Mouse (Mus musculus) embryonic facial prominence, embryonic 14.5 days (tissue): ENCODE results near the gene Babam2. TPM values are rescaled to one million over a fixed set of nuclear protein-coding genes. Genes with fewer than 3 reads are reported as not detected.

Experiments
- ATAC-seq: fragments of 200-750 bp; cut with Nextera tagmentation; 2 replicates; pipeline ENCODE4 v1.8.0; 2017; ENCODE audit warnings: low read depth, moderate number of reproducible peaks, moderate TSS enrichment
- DNase-seq: peaks from one replicate; pipeline ENCODE4 v3.0.0-alpha.2; 2015; ENCODE audit warnings: low spot score
- H3K27ac ChIP-seq: fragments of 300-500 bp; sonication (generic); replicated peaks from 2 replicates; pipeline ENCODE4 v1.5.1; 2014; ENCODE audit warnings: low read depth, mild to moderate bottlenecking, low read length, moderate library complexity
- H3K27me3 ChIP-seq: fragments of 300-500 bp; sonication (generic); replicated peaks from 2 replicates; pipeline ENCODE4 v1.6.1; 2014; ENCODE audit warnings: low read length; ENCODE audit not compliant: control insufficient read depth, insufficient read depth
- H3K36me3 ChIP-seq: fragments of 300-500 bp; sonication (generic); 2 replicates; pipeline ENCODE4 v1.6.1; 2014; ENCODE audit warnings: low read length, mixed read lengths; ENCODE audit not compliant: control insufficient read depth, insufficient read depth
- H3K4me1 ChIP-seq: fragments of 300-500 bp; sonication (generic); 2 replicates; pipeline ENCODE4 v1.6.1; 2014; ENCODE audit warnings: antibody characterized with exemption, low read length; ENCODE audit not compliant: control insufficient read depth, insufficient read depth
- H3K4me2 ChIP-seq: fragments of 300-500 bp; sonication (generic); 2 replicates; pipeline ENCODE4 v1.6.1; 2014; ENCODE audit warnings: low read depth, mild to moderate bottlenecking, low read length, moderate library complexity, mixed read lengths
- H3K4me3 ChIP-seq: fragments of 300-500 bp; sonication (generic); 2 replicates; pipeline ENCODE4 v1.5.1; 2014; ENCODE audit warnings: low read depth, mild to moderate bottlenecking, low read length
- H3K9ac ChIP-seq: fragments of 300-500 bp; sonication (generic); 2 replicates; pipeline ENCODE4 v1.6.1; 2014; ENCODE audit warnings: low read depth, mild to moderate bottlenecking, low read length, moderate library complexity, mixed read lengths
- H3K9me3 ChIP-seq: fragments of 300-500 bp; sonication (generic); 2 replicates; pipeline ENCODE4 v1.6.1; 2016; ENCODE audit warnings: low read length; ENCODE audit not compliant: control insufficient read depth
- WGBS: fragments of 180-500 bp; shearing (Covaris S2); extraction: QIAGEN DNeasy Blood & Tissue Kit; methylation state at CpG from one replicate; pipeline ENCODE4 v1.1.7; 2014; 5-methylcytosine and 5-hydroxymethylcytosine counted together
- polyA plus RNA-seq: library from polyadenylated mRNA; unstranded; fragments of >200 nt; fragmentation: Nextera tagmentation; extraction: Ambion mirVana; gene quantifications from 2 replicates; pipeline ENCODE4 v1.2.1, GENCODE M21; 2014

Babam2 gene
- polyA plus RNA-seq, 1 experiment from 2014 or later: 37.6 TPM

GRCm38 (mm10) chr5:31904968-31905683 lies 207.6 kb downstream of the Babam2 start:
- Histone ChIP-seq H3K36me3 (no peaks in the 10 kb centered on the region), H3K4me2 (no peak overlapping the region), H3K27me3 (no peaks in the 10 kb centered on the region), H3K9me3 (no peaks in the 10 kb centered on the region), H3K9ac (no peak overlapping the region), H3K27ac (no peak overlapping the region), H3K4me3 (no peak overlapping the region), H3K4me1 (no peaks in the 10 kb centered on the region; the same call in 1 of the 2 replicates)
- 67% methylated on average over 6 of the region's 6 CpGs for WGBS
- ATAC-seq (no peak), DNase-seq (no peak)

- Histone ChIP-seq H3K9me3 (no peaks in the 10 kb centered on the region), H3K4me1 (no peaks in the 10 kb centered on the region; the same call in 1 of the 2 replicates), H3K4me3 (no peak overlapping the region), H3K9ac (no peak overlapping the region), H3K27me3 (no peaks in the 10 kb centered on the region), H3K4me2 (no peak overlapping the region), H3K36me3 (no peaks in the 10 kb centered on the region), H3K27ac (peak overlapping the region; percentile 46)
- DNase-seq (peak; percentile 42), ATAC-seq (no peak)
- 63% methylated on average over 7 of the region's 7 CpGs for WGBS
Measured at GRCm38 (mm10) chr5:31905808-31906207, 208.3 kb downstream of the Babam2 start.

DNA sequence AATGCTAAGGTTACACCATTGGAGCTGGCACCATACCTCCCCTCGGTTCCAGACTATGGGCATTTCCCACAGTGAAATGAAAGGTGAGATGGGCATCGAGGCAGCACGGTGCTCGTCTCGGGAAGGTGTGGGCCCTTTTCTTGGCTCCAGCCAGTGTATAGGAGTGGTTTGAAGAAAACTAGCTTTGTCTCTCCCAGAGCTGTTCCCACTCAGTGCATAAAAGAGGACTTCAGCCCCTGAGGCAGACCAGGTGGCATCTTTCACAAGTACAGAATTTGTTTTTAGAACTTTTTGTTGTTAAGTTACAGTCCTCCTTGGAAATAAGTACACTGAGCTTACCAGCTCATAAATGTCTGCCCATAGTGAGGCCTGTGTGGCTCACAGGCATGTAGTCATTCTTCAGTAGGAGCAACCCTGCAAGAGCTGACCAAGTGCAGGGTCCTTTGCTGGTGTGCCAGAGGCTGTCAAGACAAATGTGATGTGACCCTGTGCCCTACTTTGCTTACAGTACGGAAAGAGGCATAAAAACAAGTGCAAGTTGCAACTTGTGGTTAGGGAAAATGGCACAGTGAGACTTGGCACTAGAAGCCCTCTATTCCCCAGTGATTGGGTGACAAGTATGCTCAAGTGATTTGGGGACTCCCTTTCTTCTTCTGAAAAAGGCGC lies 208.9 kb downstream of the Babam2 start:
- ATAC-seq: peak; percentile 70
- no peak for DNase-seq
- no peaks in the 10 kb centered on the region for H3K36me3 ChIP-seq
- no peaks in the 10 kb centered on the region; the same call in 1 of the 2 replicates for H3K4me1 ChIP-seq
- no peaks in the 10 kb centered on the region for H3K9me3 ChIP-seq
- H3K27me3 ChIP-seq: no peaks in the 10 kb centered on the region
- H3K4me3 ChIP-seq: no peak overlapping the region
- 61% methylated on average over 7 of the region's 7 CpGs for WGBS
- H3K9ac ChIP-seq: no peak overlapping the region
- no peak overlapping the region for H3K4me2 ChIP-seq
- H3K27ac ChIP-seq: peak overlapping the region; percentile 46

- Histone ChIP-seq H3K4me1 (no peaks in the 10 kb centered on the region; the same call in 1 of the 2 replicates), H3K36me3 (no peaks in the 10 kb centered on the region), H3K4me3 (no peak overlapping the region), H3K9me3 (no peaks in the 10 kb centered on the region), H3K9ac (no peak overlapping the region), H3K27me3 (no peaks in the 10 kb centered on the region), H3K27ac (no peak overlapping the region), H3K4me2 (no peak overlapping the region)
- DNase-seq (no peak), ATAC-seq (no peak)
- WGBS: 73% methylated on average over 2 of the region's 2 CpGs
Measured at GRCm38 (mm10) chr5:31907959-31908358, 210.5 kb downstream of the Babam2 start.

DNA sequence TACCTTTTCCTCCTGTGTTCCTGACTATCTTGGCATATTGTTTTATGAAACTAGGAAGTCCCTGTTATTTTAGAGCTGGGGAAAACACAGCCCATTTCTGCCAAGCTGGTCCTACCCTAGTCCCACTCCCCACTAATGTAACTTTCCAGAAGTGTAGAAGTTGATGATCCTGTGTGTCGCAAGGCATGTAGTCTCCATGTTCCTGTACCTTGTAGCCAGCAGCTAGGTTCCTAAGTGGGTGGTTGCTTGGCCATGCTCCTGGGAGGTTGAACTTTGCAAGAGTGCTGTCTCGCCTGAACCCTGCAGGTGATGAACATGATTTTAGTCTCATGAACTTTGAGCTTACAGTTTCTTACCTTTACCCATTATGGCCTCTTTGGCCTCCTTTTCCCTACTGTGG lies 211.3 kb downstream of the Babam2 start:
- Histone ChIP-seq H3K27me3 (no peaks in the 10 kb centered on the region), H3K36me3 (no peaks in the 10 kb centered on the region), H3K27ac (no peak overlapping the region), H3K9me3 (no peaks in the 10 kb centered on the region), H3K4me3 (no peak overlapping the region), H3K4me1 (no peaks in the 10 kb centered on the region; the same call in 1 of the 2 replicates), H3K9ac (no peak overlapping the region), H3K4me2 (no peak overlapping the region)
- DNase-seq: no peak
- no peak for ATAC-seq
- WGBS: 86% methylated on average over 2 of the region's 2 CpGs

DNA sequence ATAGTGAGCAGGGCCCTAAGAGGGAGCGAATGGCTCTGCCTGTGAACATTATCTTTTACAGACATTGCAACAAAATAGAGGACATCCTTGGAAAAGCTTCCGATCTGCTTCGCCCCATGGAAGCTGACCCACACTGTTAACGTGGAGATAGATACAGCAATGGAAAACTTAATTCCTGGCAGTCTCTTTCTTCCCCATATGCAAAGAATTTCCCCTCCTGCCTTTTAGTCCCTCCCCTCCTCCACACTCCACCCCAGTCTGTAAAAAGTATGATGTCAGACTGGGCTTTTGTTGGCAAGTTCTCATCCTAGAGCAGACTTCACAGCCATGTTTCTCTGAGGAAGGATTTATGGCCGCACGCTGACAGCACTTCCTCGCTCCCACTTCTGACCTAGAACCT lies 218.8 kb downstream of the Babam2 start:
- no peaks in the 10 kb centered on the region for H3K4me1 ChIP-seq
- H3K4me2 ChIP-seq: no peak overlapping the region
- no peaks in the 10 kb centered on the region for H3K9me3 ChIP-seq
- ATAC-seq (no peak), DNase-seq (no peak)
- WGBS: 70% methylated on average over 7 of the region's 7 CpGs
- H3K36me3 ChIP-seq: no peaks in the 10 kb centered on the region
- H3K27ac ChIP-seq: no peak overlapping the region
- no peak overlapping the region for H3K4me3 ChIP-seq
- no peaks in the 10 kb centered on the region for H3K27me3 ChIP-seq
- no peak overlapping the region for H3K9ac ChIP-seq

DNA sequence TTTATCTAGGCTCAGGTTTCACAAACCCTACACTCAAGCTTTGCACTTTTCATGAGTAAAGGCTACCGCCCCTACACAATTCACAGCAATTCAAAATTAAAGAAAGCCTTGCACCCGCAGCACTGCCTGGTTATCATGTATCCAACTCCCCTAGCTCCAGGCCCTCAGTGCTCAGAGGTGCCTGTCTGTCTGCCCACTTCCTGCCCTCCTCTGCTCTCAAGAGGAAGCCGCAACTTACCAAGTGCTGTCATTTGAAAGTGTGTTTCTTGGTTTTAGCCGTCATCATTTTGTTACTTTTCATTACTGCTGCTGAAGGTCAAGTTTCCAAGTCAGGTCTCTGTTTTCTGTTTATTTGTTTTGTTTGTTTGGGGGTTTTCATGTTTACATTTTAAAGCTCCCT lies 221.1 kb downstream of the Babam2 start:
- no peak overlapping the region for H3K9ac ChIP-seq
- WGBS: 81% methylated on average over 4 of the region's 4 CpGs
- no peaks in the 10 kb centered on the region for H3K36me3 ChIP-seq
- no peaks in the 10 kb centered on the region for H3K27me3 ChIP-seq
- H3K4me3 ChIP-seq: no peak overlapping the region
- no peak overlapping the region for H3K27ac ChIP-seq
- ATAC-seq: no peak
- H3K4me1 ChIP-seq: no peaks in the 10 kb centered on the region
- no peak overlapping the region for H3K4me2 ChIP-seq
- DNase-seq: no peak
- no peaks in the 10 kb centered on the region for H3K9me3 ChIP-seq

DNA sequence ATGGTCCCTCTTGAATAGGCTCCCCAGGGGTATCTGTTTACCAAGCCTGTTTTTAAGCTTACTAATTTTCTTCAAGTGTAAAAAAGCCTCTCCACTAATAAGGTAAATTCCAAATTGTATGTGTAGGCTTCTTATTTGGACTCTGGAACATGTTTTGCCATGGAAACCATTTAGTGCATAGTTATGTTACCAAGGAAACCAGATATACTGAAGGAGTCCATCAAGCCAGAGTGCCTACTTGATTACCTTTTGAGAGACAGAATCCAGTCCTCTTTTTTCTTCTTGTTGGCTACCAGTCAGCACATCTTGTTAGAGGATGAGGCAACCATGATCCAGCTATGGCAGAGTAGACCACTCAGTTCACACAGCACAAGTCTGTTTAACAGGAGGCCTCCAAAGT lies 222.6 kb downstream of the Babam2 start:
- Histone ChIP-seq H3K4me1 (no peaks in the 10 kb centered on the region), H3K4me3 (no peak overlapping the region), H3K9me3 (no peaks in the 10 kb centered on the region), H3K4me2 (no peak overlapping the region), H3K36me3 (no peaks in the 10 kb centered on the region), H3K27ac (no peak overlapping the region), H3K9ac (no peak overlapping the region), H3K27me3 (no peaks in the 10 kb centered on the region)
- no peak for DNase-seq
- ATAC-seq: no peak

GRCm38 (mm10) chr5:31920890-31921289 lies 223.4 kb downstream of the Babam2 start:
- no peak overlapping the region for H3K9ac ChIP-seq
- DNase-seq (no peak), ATAC-seq (no peak)
- H3K4me1 ChIP-seq: no peaks in the 10 kb centered on the region
- no peak overlapping the region for H3K4me2 ChIP-seq
- 75% methylated on average over 1 of the region's 1 CpGs for WGBS
- no peak overlapping the region for H3K27ac ChIP-seq
- H3K27me3 ChIP-seq: no peaks in the 10 kb centered on the region
- no peaks in the 10 kb centered on the region for H3K9me3 ChIP-seq
- H3K36me3 ChIP-seq: no peaks in the 10 kb centered on the region
- H3K4me3 ChIP-seq: no peak overlapping the region
